Mouse (Mus musculus) gastrocnemius, postnatal 36 days (tissue): ENCODE data around the gene Cd300a. TPM values are rescaled to one million over a fixed set of nuclear protein-coding genes. Genes with fewer than 3 reads are reported as not detected.

Experiments
- DNase-seq, 2 experiments: peaks; one replicate each; pipeline ENCODE4 v3.0.0; 2022
- intact Hi-C: fragments of 180-260 bp; cut with DNase I; formaldehyde crosslinking; loops from one replicate; pipeline ENCODE4 v1.15.1; 2025
- total RNA-seq, 2 experiments: library from RNA; stranded (reverse); gene quantifications; 2 replicates each; pipeline ENCODE4 v1.2.3; 2021

Gene Cd300a
- total RNA-seq, 2 experiments from 2014 or later, result 0.36 to 0.37 TPM

GRCm38 (mm10) chr11:114865999-114866398 lies 23.8 kb upstream of the Cd300a start:
- no peak for DNase-seq
- intact Hi-C loops, result no loop called here

- intact Hi-C loops, result no loop called here
- peak; percentile 46 to 50 for DNase-seq
Observed at GRCm38 (mm10) chr11:114866486-114867360, 23.1 kb upstream of the Cd300a start.

- DNase-seq, result no peak
- intact Hi-C loops, result no loop called here
Observed at GRCm38 (mm10) chr11:114867361-114868235, 22.2 kb upstream of the Cd300a start.

GRCm38 (mm10) chr11:114868280-114868679 lies 21.6 kb upstream of the Cd300a start:
- intact Hi-C loops, result no loop called here
- DNase-seq, result no peak

- no peak for DNase-seq
- intact Hi-C loops, result no loop called here
Observed at GRCm38 (mm10) chr11:114869787-114870186, 20.1 kb upstream of the Cd300a start.

- no peak for DNase-seq
- intact Hi-C loops, result no loop called here
Observed at GRCm38 (mm10) chr11:114871540-114871939, 18.3 kb upstream of the Cd300a start.

- no peak for DNase-seq
- intact Hi-C loops, result no loop called here
Observed at GRCm38 (mm10) chr11:114873022-114873817, 16.6 kb upstream of the Cd300a start.

- intact Hi-C loops, result no loop called here
Observed at GRCm38 (mm10) chr11:114874226-114875145, 15.4 kb upstream of the Cd300a start.

GRCm38 (mm10) chr11:114875301-114875801 lies 14.5 kb upstream of the Cd300a start:
- intact Hi-C loops, result no loop called here
- DNase-seq, result no peak

More at GRCm38 (mm10) chr11:114874226-114875145, 15.4 kb upstream of the Cd300a start:
- DNase-seq, result no peak

- intact Hi-C loops, result no loop called here
Observed at GRCm38 (mm10) chr11:114876176-114876575, 13.7 kb upstream of the Cd300a start.

GRCm38 (mm10) chr11:114876621-114877020 lies 13.2 kb upstream of the Cd300a start:
- intact Hi-C loops, result loop anchor here (1.0 kb wide), 1 partner anchor 63 kb away; no protein-coding TSS in a partner anchor
- DNase-seq, result no peak

More at GRCm38 (mm10) chr11:114876176-114876575, 13.7 kb upstream of the Cd300a start:
- DNase-seq, result no peak

- DNase-seq, result peak in 1 of 2 experiments; percentile 36
- intact Hi-C loops, result loop anchor here (1.0 kb wide), 1 partner anchor 64 kb away; no protein-coding TSS in a partner anchor
Observed at GRCm38 (mm10) chr11:114877145-114877544, 12.7 kb upstream of the Cd300a start.

GRCm38 (mm10) chr11:114879666-114880065 lies 10.2 kb upstream of the Cd300a start:
- intact Hi-C loops, result no loop called here
- DNase-seq, result no peak

- intact Hi-C loops, result no loop called here
- DNase-seq, result no peak
Observed at GRCm38 (mm10) chr11:114880185-114880584, 9.7 kb upstream of the Cd300a start.

GRCm38 (mm10) chr11:114880589-114880988 lies 9.3 kb upstream of the Cd300a start:
- DNase-seq, result no peak
- intact Hi-C loops, result no loop called here

- DNase-seq, result no peak
- intact Hi-C loops, result no loop called here
Observed at GRCm38 (mm10) chr11:114883251-114883789, 6.5 kb upstream of the Cd300a start.

GRCm38 (mm10) chr11:114884380-114885100 lies 5.3 kb upstream of the Cd300a start:
- DNase-seq, result no peak
- intact Hi-C loops, result no loop called here

- intact Hi-C loops, result no loop called here
Observed at GRCm38 (mm10) chr11:114890542-114890941, 701 bp downstream of the Cd300a start.

More at GRCm38 (mm10) chr11:114890542-114890941, 701 bp downstream of the Cd300a start:
- no peak for DNase-seq
